Mouse (Mus musculus) cortical plate, adult 2 months (tissue): ENCODE measurements around the gene Ryr1.

Experiments used
- CTCF ChIP-seq: fragments of 200-500 bp; IDR thresholded peaks from 2 replicates; pipeline ENCODE4 v1.5.1; 2011; ENCODE audit warnings: mild to moderate bottlenecking, control low read depth, low read length; ENCODE audit not compliant: insufficient read depth; ENCODE audit errors: extremely low read depth
- POLR2A ChIP-seq: fragments of 200-500 bp; IDR thresholded peaks from 2 replicates; pipeline ENCODE4 v1.6.1; 2011; ENCODE audit warnings: mild to moderate bottlenecking, low read length, control low read depth; ENCODE audit not compliant: insufficient read depth; ENCODE audit errors: extremely low read depth

GRCm38 (mm10) chr7:29146625-29147367, 21.8 kb upstream of the Ryr1 start:
- TF ChIP-seq POLR2A (no peak), CTCF (no peak)
